8 mouse cellular contexts compared by ENCODE assay signal in genomic region chr5:124351111-124351560, GRCm38 (mm10). TPM values are rescaled to one million over a fixed set of nuclear protein-coding genes. Genes with fewer than 3 reads are reported as not detected.
DNase-seq lines count a peak whose midpoint lies in the region; ATAC-seq and TF ChIP-seq lines count a peak whose summit lies in the region.

No protein-coding gene starts in this region.

- peak; percentile 18 for ATAC-seq in Patski
- ATAC-seq in hematopoietic stem cell, adult 5-6 weeks (replicated peaks in 1 of 2; ENCODE audit: insufficient read depth in 1 of 2, low FRiP score in 2 of 2, low TSS enrichment in 1 of 2, low read depth in 1 of 2, poor library complexity in 2 of 2, severe bottlenecking in 2 of 2), result peak; percentile 33 to 44

- TF ChIP-seq CTCF in Patski (IDR thresholded peaks at IDR 0.05), result no peak

- CTCF ChIA-PET in Patski (lab: Charles Lee), result no interaction called here

- no peak for DNase-seq in Patski (ENCODE audit: low read depth, low spot score)
- DNase-seq in cerebellum, adult 9-11 months, result peak; percentile 82
- DNase-seq in frontal cortex, adult 2 months (ENCODE audit: extremely low spot score in 1 of 2, low spot score in 1 of 2), result peak; percentile 59 to 76
- DNase-seq in layer of hippocampus, postnatal 25 days (ENCODE audit: extremely low spot score in 1 of 2, low spot score in 1 of 2), result peak; percentile 44
- DNase-seq in lung, postnatal 14 days, result peak; percentile 65
- peak; percentile 96 for DNase-seq in retina, postnatal 1 day
- no peak for DNase-seq in T-cell, adult 2 months (ENCODE audit: low spot score)

- H3K27me3 ChIP-seq in Patski, result no peaks in the 10 kb centered on the region

- POLR2A ChIA-PET in Patski (lab: Charles Lee), result interaction anchor here (0.6 kb wide), 1 partner anchor 107 kb away, joined by 4 read pairs; no protein-coding TSS in a partner anchor

- in situ Hi-C loops in Patski (cut with MboI; ENCODE audit: low pct_unique_long_range_greater_than_20kb), result no loop called here

RNA-seq across cellular contexts. Expression of gene Cdk2ap1, which starts 11.7 kb away (rescaled TPM):
- 231 TPM for polyA plus RNA-seq in Patski (2021)
- 182 and 239 TPM in 2 replicates for polyA plus RNA-seq in frontal cortex, adult 2 months (2012; rRNA removed)
- 166 and 167 TPM in 2 replicates for total RNA-seq in hematopoietic stem cell, adult 5-6 weeks (2017)
- 100 to 1,000 TPM in 1 of 2 experiments, 10 to 100 TPM in 1; 97.3 to 104 TPM for total RNA-seq in layer of hippocampus, postnatal 25 days (2021)

RNA-seq across cellular contexts. Expression of gene 2810006K23Rik, which starts 23.2 kb away (rescaled TPM):
- 17.0 TPM for polyA plus RNA-seq in Patski (2021)
- polyA plus RNA-seq in frontal cortex, adult 2 months (2012; rRNA removed), result 14.6 and 15.6 TPM in 2 replicates
- total RNA-seq in hematopoietic stem cell, adult 5-6 weeks (2017), result 22.3 and 24.6 TPM in 2 replicates
- 10 to 100 TPM; 13.4 to 16.9 TPM for total RNA-seq in layer of hippocampus, postnatal 25 days (2021)

RNA-seq across cellular contexts. Expression of gene Mphosph9, which starts 23.4 kb away (rescaled TPM):
- 14.0 TPM for polyA plus RNA-seq in Patski (2021)
- polyA plus RNA-seq in frontal cortex, adult 2 months (2012; rRNA removed), result 21.1 and 21.7 TPM in 2 replicates
- 27.8 and 41.0 TPM in 2 replicates for total RNA-seq in hematopoietic stem cell, adult 5-6 weeks (2017)
- total RNA-seq in layer of hippocampus, postnatal 25 days (2021), result 10 to 100 TPM; 13.7 to 22.4 TPM

Comparison
In these comparisons a context has a peak if more than half of its experiments do, and no peak if none do; other contexts are left out.
1. DNase-seq: peak in cerebellum, adult 9-11 months (single experiment), frontal cortex, adult 2 months (2 of 2), layer of hippocampus, postnatal 25 days (2 of 2), lung, postnatal 14 days (single experiment) and retina, postnatal 1 day (single experiment); none in Patski (single experiment) and T-cell, adult 2 months (single experiment).